Comparison of ENCODE assay signal across 7 mouse cellular contexts in the genomic region with DNA sequence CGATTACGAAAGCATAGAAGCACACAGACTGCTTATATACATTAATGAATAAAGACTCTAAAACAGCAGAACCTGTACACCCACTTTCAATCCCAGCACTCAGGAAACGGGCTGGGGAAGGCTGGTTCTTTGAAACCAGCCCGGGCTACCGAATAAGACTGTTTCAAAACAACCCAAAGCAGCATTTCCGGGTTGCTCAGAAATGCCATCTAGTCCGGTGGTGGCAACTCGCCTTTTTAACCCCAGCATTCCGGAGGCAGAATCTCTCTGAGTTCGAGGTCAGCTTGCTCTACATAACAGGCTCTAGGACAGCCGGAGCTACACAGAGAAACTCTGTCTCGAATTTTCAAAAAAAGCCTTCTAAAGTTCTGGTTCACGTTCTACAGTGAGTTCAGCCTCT. TPM values are rescaled to one million over a fixed set of nuclear protein-coding genes. Genes with fewer than 3 reads are reported as not detected.
DNase-seq lines count a peak whose midpoint lies in the region; ATAC-seq lines count a peak whose summit lies in the region.

No protein-coding gene starts in this region.

- peak overlapping the region; percentile 95 for H3K4me2 ChIP-seq in neural tube, embryonic 11.5 days (ENCODE audit: low read depth)
- peak overlapping the region; percentile 97 for H3K4me2 ChIP-seq in limb, embryonic 13.5 days (replicated peaks)
- H3K4me2 ChIP-seq in stomach, embryonic 16.5 days (ENCODE audit: low read depth, low read length) = peak overlapping the region; percentile 87

- H3K27me3 ChIP-seq in neural tube, embryonic 11.5 days (ENCODE audit: control insufficient read depth, insufficient read depth, low read length) = no peaks in the 10 kb centered on the region
- peaks cover 14% of the 10 kb centered on the region for H3K27me3 ChIP-seq in forebrain, embryonic 10.5 days (ENCODE audit: poor library complexity, severe bottlenecking)
- H3K27me3 ChIP-seq in limb, embryonic 13.5 days = peaks cover 10% of the 10 kb centered on the region
- no peaks in the 10 kb centered on the region for H3K27me3 ChIP-seq in stomach, embryonic 16.5 days (ENCODE audit: control insufficient read depth, insufficient read depth, low read length)

- H3K27ac ChIP-seq in neural tube, embryonic 11.5 days (ENCODE audit: low read depth, low read length) = no peak overlapping the region
- peak overlapping the region; percentile 92 for H3K27ac ChIP-seq in forebrain, embryonic 10.5 days
- H3K27ac ChIP-seq in limb, embryonic 13.5 days = no peak overlapping the region
- 0 out of 2 replicates have a peak overlapping the region, but pooled peaks have one; percentile 70 for H3K27ac ChIP-seq in stomach, embryonic 16.5 days (ENCODE audit: low read length)

- H3K4me1 ChIP-seq in neural tube, embryonic 11.5 days (ENCODE audit: control insufficient read depth, insufficient read depth, low read length) = no peaks in the 10 kb centered on the region; the same call in 1 of the 2 replicates
- H3K4me1 ChIP-seq in forebrain, embryonic 10.5 days = peaks cover 49% of the 10 kb centered on the region
- H3K4me1 ChIP-seq in limb, embryonic 13.5 days = peaks cover 35% of the 10 kb centered on the region
- peaks cover 31% of the 10 kb centered on the region for H3K4me1 ChIP-seq in stomach, embryonic 16.5 days (ENCODE audit: control insufficient read depth, insufficient read depth, low read length)

- H3K4me3 ChIP-seq in neural tube, embryonic 11.5 days (ENCODE audit: low read depth, low read length) = peak overlapping the region; percentile 49
- H3K4me3 ChIP-seq in forebrain, embryonic 10.5 days = peak overlapping the region; percentile 88
- H3K4me3 ChIP-seq in limb, embryonic 13.5 days = peak overlapping the region; percentile 71
- H3K4me3 ChIP-seq in stomach, embryonic 16.5 days (replicated peaks; ENCODE audit: low read length) = peak overlapping the region; percentile 73

- ATAC-seq in neural tube, embryonic 11.5 days (ENCODE audit: insufficient read depth, low FRiP score, low TSS enrichment) = no peak
- no peak for ATAC-seq in limb, embryonic 13.5 days (ENCODE audit: low FRiP score, low read depth)
- ATAC-seq in stomach, embryonic 16.5 days (ENCODE audit: insufficient read depth, low FRiP score) = no peak

- no peaks in the 10 kb centered on the region for H3K9me3 ChIP-seq in neural tube, embryonic 11.5 days (ENCODE audit: control insufficient read depth, low read length)
- no peaks in the 10 kb centered on the region for H3K9me3 ChIP-seq in forebrain, embryonic 10.5 days
- H3K9me3 ChIP-seq in limb, embryonic 13.5 days = no peaks in the 10 kb centered on the region
- H3K9me3 ChIP-seq in stomach, embryonic 16.5 days (replicated peaks; ENCODE audit: control insufficient read depth, low read length) = no peaks in the 10 kb centered on the region

- peaks cover 11% of the 10 kb centered on the region for H3K36me3 ChIP-seq in neural tube, embryonic 11.5 days (ENCODE audit: control insufficient read depth, insufficient read depth, low read length)
- H3K36me3 ChIP-seq in forebrain, embryonic 10.5 days (replicated peaks) = peaks cover 43% of the 10 kb centered on the region
- peaks cover 40% of the 10 kb centered on the region for H3K36me3 ChIP-seq in limb, embryonic 13.5 days
- H3K36me3 ChIP-seq in stomach, embryonic 16.5 days (ENCODE audit: control insufficient read depth, insufficient read depth, low read length) = 0 out of 2 replicates have a peak, but pooled peaks cover 14% of the 10 kb centered on the region

- 26% methylated on average over 13 of the region's 13 CpGs for WGBS in neural tube, embryonic 11.5 days
- WGBS in forebrain, embryonic 10.5 days = 26% methylated on average over 13 of the region's 13 CpGs
- 20% methylated on average over 13 of the region's 13 CpGs for WGBS in limb, embryonic 13.5 days
- WGBS in stomach, embryonic 16.5 days = 9% methylated on average over 13 of the region's 13 CpGs

- DNase-seq in neural tube, embryonic 11.5 days (ENCODE audit: low spot score) = no peak
- no peak for DNase-seq in neural tube, embryonic 10.5 days (ENCODE audit: extremely low spot score, low spot score)
- DNase-seq in forebrain, embryonic 10.5 days (ENCODE audit: extremely low spot score, low spot score) = no peak
- no peak for DNase-seq in adrenal gland, postnatal 14 days
- no peak for DNase-seq in gastrocnemius, postnatal 4 days (ENCODE audit: low spot score in 2 of 2)

- H3K9ac ChIP-seq in neural tube, embryonic 11.5 days (ENCODE audit: low read length) = peak overlapping the region; percentile 54
- H3K9ac ChIP-seq in limb, embryonic 13.5 days = peak overlapping the region; percentile 74
- peak overlapping the region; percentile 81 for H3K9ac ChIP-seq in stomach, embryonic 16.5 days (ENCODE audit: low read length)

RNA-seq across cellular contexts. Expression of gene Cd3eap, which starts 0.6 kb away (rescaled TPM):
- 17.8 and 18.0 TPM in 2 replicates for polyA plus RNA-seq in neural tube, embryonic 11.5 days (2014; fragmentation: Nextera tagmentation; extraction: Ambion mirVana)
- 30.9 and 32.2 TPM in 2 replicates for polyA plus RNA-seq in forebrain, embryonic 10.5 days (2016; fragmentation: Nextera tagmentation; extraction: Ambion mirVana)
- polyA plus RNA-seq in limb, embryonic 13.5 days (2015; fragmentation: Nextera tagmentation; extraction: Ambion mirVana) = 29.9 and 31.8 TPM in 2 replicates
- 22.9 and 23.0 TPM in 2 replicates for polyA plus RNA-seq in stomach, embryonic 16.5 days (2015; fragmentation: Nextera tagmentation; extraction: Ambion mirVana)
- total RNA-seq in adrenal gland, postnatal 14 days (2021) = 12.2 and 14.5 TPM in 2 replicates
- total RNA-seq in gastrocnemius, postnatal 4 days (2021) = 10 to 100 TPM in 1 of 2 experiments, 1 to 10 TPM in 1; 9.7 to 10.8 TPM

RNA-seq across cellular contexts. Expression of gene Ppp1r13l, which starts 0.9 kb away (rescaled TPM):
- polyA plus RNA-seq in neural tube, embryonic 11.5 days (2014; fragmentation: Nextera tagmentation; extraction: Ambion mirVana) = 3.4 and 4.7 TPM in 2 replicates
- 5.4 and 6.3 TPM in 2 replicates for polyA plus RNA-seq in forebrain, embryonic 10.5 days (2016; fragmentation: Nextera tagmentation; extraction: Ambion mirVana)
- 9.0 and 9.6 TPM in 2 replicates for polyA plus RNA-seq in limb, embryonic 13.5 days (2015; fragmentation: Nextera tagmentation; extraction: Ambion mirVana)
- 7.8 and 9.6 TPM in 2 replicates for polyA plus RNA-seq in stomach, embryonic 16.5 days (2015; fragmentation: Nextera tagmentation; extraction: Ambion mirVana)
- total RNA-seq in adrenal gland, postnatal 14 days (2021) = 7.3 and 8.3 TPM in 2 replicates
- total RNA-seq in gastrocnemius, postnatal 4 days (2021) = 1 to 10 TPM; 4.6 to 6.6 TPM

RNA-seq across cellular contexts. Expression of gene Ercc1, which starts 14.1 kb away (rescaled TPM):
- 91.8 and 93.3 TPM in 2 replicates for polyA plus RNA-seq in neural tube, embryonic 11.5 days (2014; fragmentation: Nextera tagmentation; extraction: Ambion mirVana)
- polyA plus RNA-seq in forebrain, embryonic 10.5 days (2016; fragmentation: Nextera tagmentation; extraction: Ambion mirVana) = 95.3 and 96.1 TPM in 2 replicates
- 89.1 and 96.4 TPM in 2 replicates for polyA plus RNA-seq in limb, embryonic 13.5 days (2015; fragmentation: Nextera tagmentation; extraction: Ambion mirVana)
- polyA plus RNA-seq in stomach, embryonic 16.5 days (2015; fragmentation: Nextera tagmentation; extraction: Ambion mirVana) = 61.4 and 66.5 TPM in 2 replicates
- 37.1 and 46.7 TPM in 2 replicates for total RNA-seq in adrenal gland, postnatal 14 days (2021)
- total RNA-seq in gastrocnemius, postnatal 4 days (2021) = 10 to 100 TPM; 33.1 to 34.5 TPM

RNA-seq across cellular contexts. Expression of gene Ercc2, which starts 23.2 kb away (rescaled TPM):
- polyA plus RNA-seq in neural tube, embryonic 11.5 days (2014; fragmentation: Nextera tagmentation; extraction: Ambion mirVana) = 12.4 and 14.6 TPM in 2 replicates
- 26.9 and 28.7 TPM in 2 replicates for polyA plus RNA-seq in forebrain, embryonic 10.5 days (2016; fragmentation: Nextera tagmentation; extraction: Ambion mirVana)
- 18.2 and 18.3 TPM in 2 replicates for polyA plus RNA-seq in limb, embryonic 13.5 days (2015; fragmentation: Nextera tagmentation; extraction: Ambion mirVana)
- polyA plus RNA-seq in stomach, embryonic 16.5 days (2015; fragmentation: Nextera tagmentation; extraction: Ambion mirVana) = 11.7 and 11.8 TPM in 2 replicates
- total RNA-seq in adrenal gland, postnatal 14 days (2021) = 28.2 and 30.2 TPM in 2 replicates
- 10 to 100 TPM; 18.6 to 21.0 TPM for total RNA-seq in gastrocnemius, postnatal 4 days (2021)

RNA-seq across cellular contexts. Expression of gene Klc3, which starts 45.3 kb away (rescaled TPM):
- 3.2 and 3.4 TPM in 2 replicates for polyA plus RNA-seq in neural tube, embryonic 11.5 days (2014; fragmentation: Nextera tagmentation; extraction: Ambion mirVana)
- 3.6 and 4.8 TPM in 2 replicates for polyA plus RNA-seq in forebrain, embryonic 10.5 days (2016; fragmentation: Nextera tagmentation; extraction: Ambion mirVana)
- polyA plus RNA-seq in limb, embryonic 13.5 days (2015; fragmentation: Nextera tagmentation; extraction: Ambion mirVana) = 8.3 and 8.6 TPM in 2 replicates
- polyA plus RNA-seq in stomach, embryonic 16.5 days (2015; fragmentation: Nextera tagmentation; extraction: Ambion mirVana) = 13.3 and 15.8 TPM in 2 replicates
- 1.3 and 2.7 TPM in 2 replicates for total RNA-seq in adrenal gland, postnatal 14 days (2021)
- total RNA-seq in gastrocnemius, postnatal 4 days (2021) = under 1 TPM in 1 of 2 experiments, not detected in 1; 0.16 TPM

Comparison
In these comparisons a context has a peak if more than half of its experiments do, and no peak if none do; other contexts are left out.
1. H3K27ac ChIP-seq: peak in forebrain, embryonic 10.5 days (single experiment) and stomach, embryonic 16.5 days (single experiment); none in neural tube, embryonic 11.5 days (single experiment) and limb, embryonic 13.5 days (single experiment).
2. Peak in every context shown above with its lines, with median percentiles within 50 percentile points of each other: H3K4me2 ChIP-seq, H3K4me3 ChIP-seq and H3K9ac ChIP-seq.